Mouse (Mus musculus): Measurements from ENCODE around the gene Mcmbp.

DNA sequence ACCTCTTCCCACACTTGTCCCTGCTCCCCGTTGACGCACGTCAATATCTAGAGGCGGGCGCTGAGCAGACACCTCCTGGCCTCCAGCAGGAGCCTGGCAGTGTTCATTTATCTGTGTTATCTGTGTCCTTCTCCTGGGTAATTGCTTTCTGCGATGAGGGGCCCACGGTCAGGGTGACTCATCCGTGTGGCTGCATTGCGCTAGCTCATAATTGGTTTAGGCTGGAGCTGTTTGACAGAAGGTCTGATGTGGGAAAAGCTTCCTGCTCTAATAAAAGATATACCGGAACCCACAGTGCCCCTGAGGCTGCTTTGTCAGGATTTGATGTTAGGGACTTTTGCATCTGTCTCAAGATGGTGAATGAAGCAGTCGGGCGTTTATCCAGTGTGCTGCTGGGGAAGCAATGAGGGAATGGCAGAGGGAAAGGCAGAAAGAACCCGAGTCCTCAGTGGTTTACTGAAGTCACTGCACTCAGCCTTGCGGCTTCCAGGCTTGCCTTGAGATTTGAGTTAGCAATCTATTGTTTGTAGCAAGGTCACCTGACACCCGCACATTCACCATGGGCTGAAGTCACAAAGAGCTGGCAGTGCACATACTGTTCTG, 67.8 kb downstream of the Mcmbp start:
- TF ChIP-seq POLR2A (IDR thresholded peaks at IDR 0.05; ENCODE audit: borderline replicate concordance, insufficient read depth, low read length) = 0 out of 2 replicates have a peak, but pooled peaks have one; percentile 9
- TF ChIP-seq CTCF (IDR thresholded peaks at IDR 0.05; ENCODE audit: borderline replicate concordance, insufficient read depth, low read depth, low read length) = no peak

Data from cerebellum, adult 2 months (tissue).